Mouse (Mus musculus): ENCODE measurements around the gene Tmem132d. TPM values are rescaled to one million over a fixed set of nuclear protein-coding genes. Genes with fewer than 3 reads are reported as not detected.

Gene Tmem132d
- polyA plus RNA-seq, 1 experiment, result 2.4 TPM

DNA sequence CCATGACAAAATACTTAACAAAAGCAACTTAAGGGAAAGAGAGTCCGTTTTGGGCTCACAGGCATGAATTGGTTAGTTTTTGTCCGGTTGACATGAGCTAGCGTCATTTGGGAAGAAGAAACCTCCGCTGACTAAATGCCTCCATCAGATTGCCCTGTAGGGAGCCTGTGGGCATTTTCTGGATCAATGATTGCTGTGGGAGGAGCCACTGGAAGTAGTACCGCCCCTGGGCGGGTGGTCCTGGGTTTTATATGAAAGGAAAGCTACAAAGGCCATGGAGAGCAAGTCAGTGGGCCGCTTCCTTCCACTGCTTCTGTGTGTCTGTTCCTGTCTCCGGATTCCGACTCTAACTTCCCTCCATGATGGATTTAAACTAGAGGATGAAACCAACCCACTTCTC is 909 bp upstream of the Tmem132d start:
- no peaks in the 10 kb centered on the region; the same call in 1 of the 2 replicates for H3K27me3 ChIP-seq (ENCODE audit: control insufficient read depth, insufficient read depth, low read length)
- no peak for DNase-seq
- H3K4me1 ChIP-seq (ENCODE audit: control insufficient read depth, insufficient read depth, low read length), result no peaks in the 10 kb centered on the region
- no peak overlapping the region for H3K27ac ChIP-seq (ENCODE audit: insufficient read depth, low read length)
- 23% methylated on average over 9 of the region's 9 CpGs for whole genome bisulfite sequencing
- TF ChIP-seq POLR2A (IDR thresholded peaks at IDR 0.05; ENCODE audit: borderline replicate concordance, insufficient read depth, low read length) (no peak), CTCF (IDR thresholded peaks at IDR 0.05; ENCODE audit: borderline replicate concordance, insufficient read depth, low read depth, low read length) (no peak)
- H3K4me3 ChIP-seq (replicated peaks; ENCODE audit: insufficient read depth, low read depth, low read length), result no peak overlapping the region

DNA sequence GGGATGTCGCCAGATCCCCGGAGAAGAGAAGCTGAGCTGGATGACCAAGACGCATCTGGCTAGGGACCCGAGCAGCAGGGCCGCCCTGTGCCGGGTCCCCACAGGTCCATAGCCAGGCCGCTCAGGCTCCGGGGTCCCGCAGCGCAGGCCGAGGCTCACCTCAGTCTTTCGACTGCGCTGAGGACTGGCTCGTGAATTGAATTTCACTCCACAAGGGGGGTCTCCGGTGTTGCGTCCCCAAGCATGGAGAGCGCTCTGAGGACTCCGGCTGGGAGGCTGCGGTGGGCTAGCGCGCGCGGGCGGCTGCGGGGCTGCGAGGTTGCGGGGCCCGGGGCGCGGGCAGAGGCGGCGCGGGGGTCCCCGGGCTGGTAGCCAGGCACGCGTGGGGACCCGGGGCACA is 455 bp downstream of the Tmem132d start:
- no peaks in the 10 kb centered on the region for H3K4me1 ChIP-seq (ENCODE audit: control insufficient read depth, insufficient read depth, low read length)
- no peak overlapping the region for H3K27ac ChIP-seq (ENCODE audit: insufficient read depth, low read length)
- no peak overlapping the region for H3K4me3 ChIP-seq (replicated peaks; ENCODE audit: insufficient read depth, low read depth, low read length)
- TF ChIP-seq POLR2A (IDR thresholded peaks at IDR 0.05; ENCODE audit: borderline replicate concordance, insufficient read depth, low read length) (no peak), CTCF (IDR thresholded peaks at IDR 0.05; ENCODE audit: borderline replicate concordance, insufficient read depth, low read depth, low read length) (no peak)
- DNase-seq, result no peak
- WGBS, result 2% methylated on average over 32 of the region's 37 CpGs
- H3K27me3 ChIP-seq (ENCODE audit: control insufficient read depth, insufficient read depth, low read length), result no peaks in the 10 kb centered on the region; the same call in 1 of the 2 replicates

DNA sequence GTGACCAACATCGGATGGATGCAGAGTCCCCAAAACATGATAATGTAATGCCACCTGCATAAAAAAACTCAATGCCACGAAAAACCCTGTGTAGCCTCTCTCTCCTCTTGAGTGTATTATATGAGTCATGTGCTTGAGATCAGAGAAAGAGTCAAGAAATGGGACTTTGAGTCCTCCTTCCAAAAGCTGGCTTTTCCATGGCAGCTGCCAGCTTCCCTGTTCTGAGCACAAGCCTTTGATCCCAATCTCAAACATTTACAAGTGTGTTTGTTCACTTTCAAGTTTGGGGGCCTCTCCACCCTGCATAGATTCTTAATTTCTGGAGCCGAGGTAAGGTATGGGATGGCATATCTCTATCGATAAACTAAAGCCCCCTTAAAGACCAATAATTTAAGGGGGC is 8.2 kb downstream of the Tmem132d start:
- Histone ChIP-seq H3K4me3 (replicated peaks; ENCODE audit: insufficient read depth, low read depth, low read length) (no peak overlapping the region), H3K27ac (ENCODE audit: insufficient read depth, low read length) (no peak overlapping the region), H3K4me1 (ENCODE audit: control insufficient read depth, insufficient read depth, low read length) (no peaks in the 10 kb centered on the region), H3K27me3 (ENCODE audit: control insufficient read depth, insufficient read depth, low read length) (no peaks in the 10 kb centered on the region)
- no peak for DNase-seq
- WGBS, result 86% methylated on average over 4 of the region's 4 CpGs
- no peak for TF ChIP-seq CTCF (IDR thresholded peaks at IDR 0.05; ENCODE audit: borderline replicate concordance, insufficient read depth, low read depth, low read length)
- TF ChIP-seq POLR2A (IDR thresholded peaks at IDR 0.05; ENCODE audit: borderline replicate concordance, insufficient read depth, low read length), result no peak

DNA sequence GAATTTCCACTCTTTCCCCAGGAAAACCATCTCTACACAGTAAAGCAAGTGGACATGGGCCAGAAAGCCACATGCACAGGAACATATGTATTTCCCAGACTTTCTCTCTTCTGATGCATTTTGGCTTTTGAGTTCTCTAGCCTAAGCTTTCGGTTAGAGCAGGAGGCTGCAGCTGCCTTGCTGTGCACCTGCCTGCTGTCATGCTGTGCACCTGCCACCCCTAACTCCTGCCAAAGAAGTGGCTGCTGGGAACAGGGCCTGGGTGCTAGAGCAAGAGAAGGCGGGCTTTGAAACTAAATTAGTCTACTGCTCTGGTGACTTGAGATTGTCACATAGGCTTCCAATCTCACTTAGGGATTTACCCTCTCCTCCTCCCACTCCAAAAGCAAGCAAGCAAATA is 8.7 kb downstream of the Tmem132d start:
- 64% methylated on average over 2 of the region's 2 CpGs for WGBS
- no peak overlapping the region for H3K27ac ChIP-seq (ENCODE audit: insufficient read depth, low read length)
- TF ChIP-seq CTCF (IDR thresholded peaks at IDR 0.05; ENCODE audit: borderline replicate concordance, insufficient read depth, low read depth, low read length) (no peak), POLR2A (IDR thresholded peaks at IDR 0.05; ENCODE audit: borderline replicate concordance, insufficient read depth, low read length) (no peak)
- H3K27me3 ChIP-seq (ENCODE audit: control insufficient read depth, insufficient read depth, low read length), result no peaks in the 10 kb centered on the region
- H3K4me1 ChIP-seq (ENCODE audit: control insufficient read depth, insufficient read depth, low read length), result no peaks in the 10 kb centered on the region
- no peak overlapping the region for H3K4me3 ChIP-seq (replicated peaks; ENCODE audit: insufficient read depth, low read depth, low read length)
- DNase-seq, result no peak

DNA sequence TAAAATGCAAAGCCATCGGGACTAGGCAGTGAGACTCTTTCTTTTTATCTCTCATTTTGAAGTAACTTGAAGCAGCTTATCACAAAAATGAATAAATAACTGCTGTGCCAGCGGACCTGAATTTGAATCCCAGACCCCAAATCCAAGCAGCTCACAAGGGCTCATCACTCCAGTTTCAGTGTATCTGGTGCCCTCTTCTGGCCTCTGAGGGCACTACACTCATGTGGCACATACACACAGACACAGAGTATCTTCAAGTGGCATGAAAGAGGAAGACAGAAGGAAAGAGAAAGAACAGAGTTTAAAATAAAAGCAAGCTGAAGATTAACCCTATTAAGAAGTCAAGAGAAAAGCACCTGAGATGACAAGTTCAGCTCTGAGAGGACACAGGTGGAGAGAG is 10.8 kb downstream of the Tmem132d start:
- TF ChIP-seq POLR2A (IDR thresholded peaks at IDR 0.05; ENCODE audit: borderline replicate concordance, insufficient read depth, low read length) (no peak), CTCF (IDR thresholded peaks at IDR 0.05; ENCODE audit: borderline replicate concordance, insufficient read depth, low read depth, low read length) (no peak)
- Histone ChIP-seq H3K4me1 (ENCODE audit: control insufficient read depth, insufficient read depth, low read length) (no peaks in the 10 kb centered on the region), H3K27me3 (ENCODE audit: control insufficient read depth, insufficient read depth, low read length) (no peaks in the 10 kb centered on the region; the same call in 1 of the 2 replicates), H3K4me3 (replicated peaks; ENCODE audit: insufficient read depth, low read depth, low read length) (no peak overlapping the region), H3K27ac (ENCODE audit: insufficient read depth, low read length) (no peak overlapping the region)
- WGBS, result 94% methylated on average over 2 of the region's 2 CpGs
- DNase-seq, result no peak

DNA sequence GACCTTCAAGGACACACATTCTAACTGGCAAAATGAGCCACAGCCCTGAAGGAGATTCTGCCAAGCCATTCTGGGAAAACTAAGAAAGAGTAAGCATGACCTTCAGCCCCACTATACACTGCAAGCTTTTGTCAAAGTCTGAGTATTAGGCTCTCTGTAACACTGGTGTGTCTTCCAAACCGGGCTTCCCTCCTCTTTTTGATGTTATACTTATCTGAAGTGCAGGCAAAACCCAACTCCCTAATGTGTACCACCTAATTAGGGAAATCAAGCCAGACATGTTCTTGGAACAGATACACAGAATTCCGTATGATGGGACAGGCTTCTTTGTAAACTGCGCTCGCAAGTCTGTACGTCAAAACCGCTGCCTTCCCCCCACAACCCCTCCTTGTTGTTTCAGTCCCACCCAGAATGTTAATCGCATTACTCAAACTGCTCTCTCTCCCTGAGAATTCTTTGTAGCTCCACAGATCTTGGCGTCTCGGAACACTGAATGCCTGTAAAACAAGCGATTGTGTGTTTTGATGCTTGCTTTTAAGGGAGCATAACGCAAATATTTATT is 14.6 kb downstream of the Tmem132d start:
- no peaks in the 10 kb centered on the region; the same call in 1 of the 2 replicates for H3K27me3 ChIP-seq (ENCODE audit: control insufficient read depth, insufficient read depth, low read length)
- 21% methylated on average over 11 of the region's 11 CpGs for WGBS
- no peak for TF ChIP-seq CTCF (IDR thresholded peaks at IDR 0.05; ENCODE audit: borderline replicate concordance, insufficient read depth, low read depth, low read length)
- TF ChIP-seq POLR2A (IDR thresholded peaks at IDR 0.05; ENCODE audit: borderline replicate concordance, insufficient read depth, low read length), result no peak
- H3K4me1 ChIP-seq (ENCODE audit: control insufficient read depth, insufficient read depth, low read length), result no peaks in the 10 kb centered on the region
- DNase-seq, result no peak
- no peak overlapping the region for H3K27ac ChIP-seq (ENCODE audit: insufficient read depth, low read length)
- H3K4me3 ChIP-seq (replicated peaks; ENCODE audit: insufficient read depth, low read depth, low read length), result no peak overlapping the region

DNA sequence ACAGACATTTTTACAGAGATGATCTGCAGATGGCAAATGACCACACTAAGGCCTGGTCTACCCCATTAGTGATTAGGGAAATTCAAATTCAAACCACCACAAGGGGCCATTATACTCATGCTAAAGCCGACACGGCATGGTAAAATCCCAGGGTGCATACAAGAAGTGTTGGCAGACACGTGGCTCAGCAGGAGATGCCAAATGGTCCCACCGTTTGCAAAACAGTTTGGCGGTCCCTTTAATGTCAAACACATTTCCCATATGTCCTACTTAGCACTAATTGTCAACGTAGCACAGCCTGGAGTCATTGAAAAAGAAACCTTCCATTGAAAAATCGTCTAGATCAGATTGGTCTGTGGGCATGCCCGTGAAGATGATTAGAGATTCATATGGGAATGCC is 18.8 kb downstream of the Tmem132d start:
- 10% methylated on average over 8 of the region's 8 CpGs for WGBS
- Histone ChIP-seq H3K4me3 (replicated peaks; ENCODE audit: insufficient read depth, low read depth, low read length) (no peak overlapping the region), H3K4me1 (ENCODE audit: control insufficient read depth, insufficient read depth, low read length) (no peaks in the 10 kb centered on the region), H3K27me3 (ENCODE audit: control insufficient read depth, insufficient read depth, low read length) (no peaks in the 10 kb centered on the region; the same call in 1 of the 2 replicates), H3K27ac (ENCODE audit: insufficient read depth, low read length) (no peak overlapping the region)
- DNase-seq, result no peak
- no peak for TF ChIP-seq POLR2A (IDR thresholded peaks at IDR 0.05; ENCODE audit: borderline replicate concordance, insufficient read depth, low read length)

DNA sequence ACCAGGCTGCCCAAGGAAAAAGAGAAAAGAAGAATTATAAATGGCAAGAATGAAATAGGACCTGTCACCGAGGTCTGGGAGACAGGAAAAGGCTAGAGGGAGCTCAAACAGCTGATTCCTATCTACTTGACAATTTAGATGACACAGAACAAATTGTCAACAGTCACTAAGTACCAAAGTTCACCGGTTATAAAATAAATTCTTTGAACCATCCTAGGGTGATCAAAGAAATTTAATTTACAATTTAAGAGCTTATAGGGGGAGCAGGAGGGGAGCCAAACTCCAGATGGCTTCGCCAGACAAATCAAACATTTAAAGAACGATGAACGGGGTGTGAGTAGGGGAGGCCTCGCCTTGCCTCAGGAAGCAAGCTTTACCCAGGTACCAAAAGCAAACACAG is 20.6 kb downstream of the Tmem132d start:
- TF ChIP-seq POLR2A (IDR thresholded peaks at IDR 0.05; ENCODE audit: borderline replicate concordance, insufficient read depth, low read length) (no peak), CTCF (IDR thresholded peaks at IDR 0.05; ENCODE audit: borderline replicate concordance, insufficient read depth, low read depth, low read length) (no peak)
- DNase-seq, result no peak
- WGBS, result 82% methylated on average over 6 of the region's 6 CpGs
- Histone ChIP-seq H3K27ac (ENCODE audit: insufficient read depth, low read length) (no peak overlapping the region), H3K4me3 (replicated peaks; ENCODE audit: insufficient read depth, low read depth, low read length) (no peak overlapping the region), H3K4me1 (ENCODE audit: control insufficient read depth, insufficient read depth, low read length) (no peaks in the 10 kb centered on the region; the same call in 1 of the 2 replicates), H3K27me3 (ENCODE audit: control insufficient read depth, insufficient read depth, low read length) (no peaks in the 10 kb centered on the region; the same call in 1 of the 2 replicates)
